In genomic region chr5:115170150-115170549, GRCm38 (mm10) we compare ENCODE assay signal across 21 mouse cellular contexts. TPM values are rescaled to one million over a fixed set of nuclear protein-coding genes. Genes with fewer than 3 reads are reported as not detected.
DNase-seq lines count a peak whose midpoint lies in the region; ATAC-seq lines count a peak whose summit lies in the region.
"Had no signal": no experiment of that assay in that cellular context is flagged by ENCODE, and none has a peak within 500 bp of the region (broad histone marks: within the 10 kb centered on the region; RNA-seq: fewer than 3 reads in every experiment).

No protein-coding gene starts in this region.

- H3K9ac ChIP-seq in kidney, embryonic 15.5 days: no peak overlapping the region
- H3K9ac ChIP-seq in neural tube, embryonic 11.5 days (ENCODE audit: low read length): no peak overlapping the region
- no peak overlapping the region for H3K9ac ChIP-seq in neural tube, embryonic 15.5 days (replicated peaks)
- H3K9ac ChIP-seq: embryonic facial prominence, embryonic 12.5 days; forebrain, embryonic 15.5 days; heart, embryonic 13.5 days had no signal

- no peaks in the 10 kb centered on the region for H3K36me3 ChIP-seq in kidney, embryonic 15.5 days
- no peaks in the 10 kb centered on the region for H3K36me3 ChIP-seq in neural tube, embryonic 11.5 days (ENCODE audit: control insufficient read depth, insufficient read depth, low read length)
- H3K36me3 ChIP-seq in neural tube, embryonic 15.5 days: peaks cover 8% of the 10 kb centered on the region
- H3K36me3 ChIP-seq: embryonic facial prominence, embryonic 12.5 days; forebrain, embryonic 15.5 days; G1E; heart, embryonic 13.5 days had no signal

- no peaks in the 10 kb centered on the region for H3K27me3 ChIP-seq in kidney, embryonic 15.5 days
- no peaks in the 10 kb centered on the region for H3K27me3 ChIP-seq in neural tube, embryonic 11.5 days (ENCODE audit: control insufficient read depth, insufficient read depth, low read length)
- H3K27me3 ChIP-seq in neural tube, embryonic 15.5 days (replicated peaks): no peaks in the 10 kb centered on the region
- H3K27me3 ChIP-seq: embryonic facial prominence, embryonic 12.5 days; forebrain, embryonic 15.5 days; heart, embryonic 13.5 days had no signal

- ATAC-seq in kidney, embryonic 15.5 days (replicated peaks; ENCODE audit: low FRiP score): no peak
- ATAC-seq in neural tube, embryonic 11.5 days (ENCODE audit: insufficient read depth, low FRiP score, low TSS enrichment): no peak
- ATAC-seq in neural tube, embryonic 15.5 days (ENCODE audit: low FRiP score): no peak
- ATAC-seq: CD4-positive, CD25-positive, alpha-beta regulatory T cell, adult 4 months; forebrain, embryonic 15.5 days had no signal

- H3K4me2 ChIP-seq in kidney, embryonic 15.5 days: no peak overlapping the region
- no peak overlapping the region for H3K4me2 ChIP-seq in neural tube, embryonic 11.5 days (ENCODE audit: low read depth)
- H3K4me2 ChIP-seq in neural tube, embryonic 15.5 days: no peak overlapping the region
- H3K4me2 ChIP-seq: embryonic facial prominence, embryonic 12.5 days; forebrain, embryonic 15.5 days; heart, embryonic 13.5 days had no signal

- H3K9me3 ChIP-seq in kidney, embryonic 15.5 days (replicated peaks): no peaks in the 10 kb centered on the region
- no peaks in the 10 kb centered on the region for H3K9me3 ChIP-seq in neural tube, embryonic 11.5 days (ENCODE audit: control insufficient read depth, low read length)
- no peaks in the 10 kb centered on the region for H3K9me3 ChIP-seq in neural tube, embryonic 15.5 days (replicated peaks)
- H3K9me3 ChIP-seq: embryonic facial prominence, embryonic 12.5 days; forebrain, embryonic 15.5 days; G1E; heart, embryonic 13.5 days had no signal

- no peak overlapping the region for H3K27ac ChIP-seq in kidney, embryonic 15.5 days
- H3K27ac ChIP-seq in neural tube, embryonic 11.5 days (ENCODE audit: low read depth, low read length): no peak overlapping the region
- no peak overlapping the region for H3K27ac ChIP-seq in neural tube, embryonic 15.5 days (replicated peaks)
- H3K27ac ChIP-seq: embryonic facial prominence, embryonic 12.5 days; forebrain, embryonic 15.5 days; heart, embryonic 13.5 days had no signal

- DNase-seq in adrenal gland, postnatal 14 days: peak; percentile 54
- DNase-seq in adrenal gland, postnatal 10 days: no peak
- DNase-seq in kidney, postnatal 14 days: peak; percentile 71
- peak; percentile 76 for DNase-seq in lung, postnatal 10 days
- DNase-seq in lung, postnatal 25 days (ENCODE audit: low spot score): no peak
- DNase-seq in neural tube, embryonic 11.5 days (ENCODE audit: low spot score): peak; percentile 9
- DNase-seq: adrenal gland, adult 8-10 months; B cell, adult 2 months; cerebellum, adult 11-12 months; cerebellum, adult 9-10 months; cerebellum, postnatal 25 days; gastrocnemius, postnatal 36 days; heart, adult 11 months; heart, postnatal 36 days had no signal

- peaks cover 37% of the 10 kb centered on the region for H3K4me1 ChIP-seq in kidney, embryonic 15.5 days
- no peaks in the 10 kb centered on the region for H3K4me1 ChIP-seq in neural tube, embryonic 11.5 days (ENCODE audit: control insufficient read depth, insufficient read depth, low read length)
- H3K4me1 ChIP-seq in neural tube, embryonic 15.5 days: 0 out of 2 replicates have a peak, but pooled peaks cover 8% of the 10 kb centered on the region
- H3K4me1 ChIP-seq: forebrain, embryonic 15.5 days had no signal

- no peak overlapping the region for H3K4me3 ChIP-seq in kidney, embryonic 15.5 days (replicated peaks)
- H3K4me3 ChIP-seq in neural tube, embryonic 11.5 days (ENCODE audit: low read depth, low read length): no peak overlapping the region
- no peak overlapping the region for H3K4me3 ChIP-seq in neural tube, embryonic 15.5 days (replicated peaks)
- H3K4me3 ChIP-seq: embryonic facial prominence, embryonic 12.5 days; forebrain, embryonic 15.5 days; heart, embryonic 13.5 days had no signal

- WGBS in kidney, embryonic 15.5 days: 81% methylated on average over 8 of the region's 8 CpGs
- WGBS in neural tube, embryonic 11.5 days: 89% methylated on average over 8 of the region's 8 CpGs
- WGBS in neural tube, embryonic 15.5 days: 89% methylated on average over 8 of the region's 8 CpGs

RNA-seq across cellular contexts. Expression of gene Mlec, which starts 12.2 kb away (rescaled TPM):
- 140 and 144 TPM in 2 replicates for total RNA-seq in adrenal gland, postnatal 14 days (2021)
- 100 to 1,000 TPM; 160 to 163 TPM for total RNA-seq in adrenal gland, postnatal 10 days (2021)
- polyA plus RNA-seq in kidney, embryonic 15.5 days (2015; fragmentation: Nextera tagmentation; extraction: Ambion mirVana): 84.7 and 97.3 TPM in 2 replicates
- polyA plus RNA-seq in neural tube, embryonic 11.5 days (2014; fragmentation: Nextera tagmentation; extraction: Ambion mirVana): 50.1 and 56.9 TPM in 2 replicates
- polyA plus RNA-seq in neural tube, embryonic 15.5 days (2015; fragmentation: Nextera tagmentation; extraction: Ambion mirVana): 34.3 and 40.4 TPM in 2 replicates

RNA-seq across cellular contexts. Expression of gene Cabp1, which starts 24.0 kb away (rescaled TPM):
- total RNA-seq in adrenal gland, postnatal 14 days (2021): 9.9 and 11.1 TPM in 2 replicates
- total RNA-seq in adrenal gland, postnatal 10 days (2021): 1 to 10 TPM; 4.1 to 4.4 TPM
- polyA plus RNA-seq in kidney, embryonic 15.5 days (2015; fragmentation: Nextera tagmentation; extraction: Ambion mirVana): 1.7 TPM in 2 replicates
- polyA plus RNA-seq in neural tube, embryonic 11.5 days (2014; fragmentation: Nextera tagmentation; extraction: Ambion mirVana): 11.4 and 12.3 TPM in 2 replicates
- 17.4 and 23.1 TPM in 2 replicates for polyA plus RNA-seq in neural tube, embryonic 15.5 days (2015; fragmentation: Nextera tagmentation; extraction: Ambion mirVana)
- polyA plus RNA-seq: CD4-positive, CD25-positive, alpha-beta regulatory T cell, adult 4 months; G1E had no signal

RNA-seq across cellular contexts. Expression of gene Unc119b, which starts 35.4 kb away (rescaled TPM):
- 36.9 and 42.8 TPM in 2 replicates for total RNA-seq in adrenal gland, postnatal 14 days (2021)
- 10 to 100 TPM; 31.8 to 34.1 TPM for total RNA-seq in adrenal gland, postnatal 10 days (2021)
- polyA plus RNA-seq in kidney, embryonic 15.5 days (2015; fragmentation: Nextera tagmentation; extraction: Ambion mirVana): 43.7 and 48.1 TPM in 2 replicates
- 67.7 and 73.4 TPM in 2 replicates for polyA plus RNA-seq in neural tube, embryonic 11.5 days (2014; fragmentation: Nextera tagmentation; extraction: Ambion mirVana)
- 31.1 and 31.8 TPM in 2 replicates for polyA plus RNA-seq in neural tube, embryonic 15.5 days (2015; fragmentation: Nextera tagmentation; extraction: Ambion mirVana)

RNA-seq across cellular contexts. Expression of gene Acads, which starts 51.0 kb away (rescaled TPM):
- 308 and 317 TPM in 2 replicates for total RNA-seq in adrenal gland, postnatal 14 days (2021)
- total RNA-seq in adrenal gland, postnatal 10 days (2021): 100 to 1,000 TPM; 356 to 367 TPM
- 85.1 and 94.7 TPM in 2 replicates for polyA plus RNA-seq in kidney, embryonic 15.5 days (2015; fragmentation: Nextera tagmentation; extraction: Ambion mirVana)
- 27.7 and 31.3 TPM in 2 replicates for polyA plus RNA-seq in neural tube, embryonic 11.5 days (2014; fragmentation: Nextera tagmentation; extraction: Ambion mirVana)
- 22.2 and 35.9 TPM in 2 replicates for polyA plus RNA-seq in neural tube, embryonic 15.5 days (2015; fragmentation: Nextera tagmentation; extraction: Ambion mirVana)

Comparison
In these comparisons a context has a peak if more than half of its experiments do, and no peak if none do; other contexts are left out.
1. DNase-seq: peak in adrenal gland, postnatal 14 days (single experiment), kidney, postnatal 14 days (single experiment), lung, postnatal 10 days (single experiment) and neural tube, embryonic 11.5 days (single experiment); none in adrenal gland, postnatal 10 days (single experiment) and lung, postnatal 25 days (single experiment).